Mouse (Mus musculus): ENCODE data around the gene Olfr773.
"Not testable (repeated sequence)": the region's sequence is repeated elsewhere in the genome, so short reads cannot be mapped to it uniquely, and the experiment has no call there.

The Olfr773 gene

GRCm38 (mm10) chr10:129187319-129187718, at the start of gene Olfr773:
Olfr773 (minus strand) TSS chr10:129187419.
- DNase-seq, result not testable (repeated sequence)

GRCm38 (mm10) chr10:129235904-129236303, 48.7 kb upstream of the Olfr773 start, which contains the start of gene Olfr774:
Olfr774 (plus strand) TSS chr10:129236204.
- DNase-seq, result no peak

- no peak for DNase-seq
Observed at GRCm38 (mm10) chr10:129230737-129231136, 43.5 kb upstream of the Olfr773 start.

- DNase-seq, result not testable (repeated sequence)
Observed at GRCm38 (mm10) chr10:129177821-129178220, 9.4 kb downstream of the Olfr773 start, which contains the start of gene Olfr772. Olfr772 (minus strand) TSS chr10:129177921.

GRCm38 (mm10) chr10:129164651-129165050, 22.6 kb downstream of the Olfr773 start, which contains the start of gene Olfr771:
Olfr771 (minus strand) TSS chr10:129164751.
- DNase-seq, result no peak

GRCm38 (mm10) chr10:129138898-129139297, 48.3 kb downstream of the Olfr773 start, which contains the start of gene Olfr770:
Olfr770 (minus strand) TSS chr10:129138998.
- DNase-seq, result no peak
